Mouse (Mus musculus): ENCODE measurements around the gene Emc7. TPM values are rescaled to one million over a fixed set of nuclear protein-coding genes. Genes with fewer than 3 reads are reported as not detected.

The Emc7 gene
- polyA plus RNA-seq, 2 experiments: 11.7 to 18.3 TPM

DNA sequence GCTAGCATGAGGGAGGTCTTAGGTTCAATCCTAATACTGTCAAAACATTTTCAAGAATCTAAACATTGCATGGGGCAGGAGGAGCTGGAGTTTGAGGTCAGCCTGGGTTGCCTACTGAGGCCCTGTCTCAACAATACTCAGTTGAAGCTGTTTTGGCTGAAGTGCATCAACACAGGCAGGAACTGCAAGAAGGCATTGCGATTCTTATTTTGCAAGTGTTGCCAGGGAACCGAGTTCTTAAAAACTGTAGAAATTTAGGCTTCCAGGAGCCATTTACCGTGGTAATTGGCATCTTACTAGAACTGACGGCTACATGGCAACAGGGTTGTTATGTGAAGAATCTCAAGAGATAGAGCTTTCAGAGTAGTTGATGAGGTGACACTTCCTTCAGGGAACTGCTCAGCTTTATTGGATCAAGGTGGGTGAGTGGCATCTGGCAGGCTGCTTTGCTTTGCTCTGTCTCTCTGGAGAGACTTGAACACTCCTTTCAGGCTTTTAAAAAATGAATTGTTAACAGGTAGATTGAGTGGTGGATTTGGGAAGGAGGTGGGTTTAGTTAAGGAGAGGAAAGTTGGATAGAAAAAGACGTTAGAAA lies 52.1 kb downstream of the Emc7 start:
- Histone ChIP-seq H3K27me3 (ENCODE audit: control insufficient read depth, insufficient read depth, low read length) (no peaks in the 10 kb centered on the region), H3K4me3 (replicated peaks; ENCODE audit: low read length) (no peak overlapping the region), H3K4me1 (ENCODE audit: control insufficient read depth, insufficient read depth, low read length) (no peaks in the 10 kb centered on the region), H3K9ac (ENCODE audit: low read depth, low read length, severe bottlenecking) (no peak overlapping the region), H3K9me3 (ENCODE audit: control insufficient read depth, low read length) (no peaks in the 10 kb centered on the region), H3K27ac (replicated peaks; ENCODE audit: low read depth, low read length) (no peak overlapping the region), H3K4me2 (replicated peaks; ENCODE audit: low read depth, low read length, severe bottlenecking) (no peak overlapping the region), H3K36me3 (ENCODE audit: control insufficient read depth, insufficient read depth, low read length) (no peaks in the 10 kb centered on the region)
- ATAC-seq (ENCODE audit: low FRiP score, low read depth) (no peak), DNase-seq (ENCODE audit: low spot score) (no peak)
- TF ChIP-seq POLR2A (IDR thresholded peaks at IDR 0.05; ENCODE audit: borderline replicate concordance, extremely low read depth, insufficient read depth, insufficient read length): no peak
- WGBS: 40% methylated on average over 5 of the region's 5 CpGs

DNA sequence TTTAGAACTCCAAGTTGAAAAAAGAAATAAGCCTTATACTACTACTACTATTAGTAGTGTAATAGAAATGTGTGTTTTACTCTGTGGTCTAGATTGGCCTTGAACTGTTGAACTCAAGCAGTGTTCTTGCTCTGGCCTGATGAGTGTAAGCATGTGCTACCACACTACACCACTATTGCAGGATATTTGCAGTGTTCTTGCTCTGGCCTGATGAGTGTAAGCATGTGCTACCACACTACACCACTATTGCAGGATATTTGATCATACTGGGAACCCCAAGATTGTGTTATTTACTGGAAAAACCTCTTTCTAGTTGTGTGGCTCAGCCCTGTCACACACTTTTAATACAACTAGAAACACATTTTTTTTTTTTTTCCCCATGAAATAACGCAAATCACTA lies 52.6 kb downstream of the Emc7 start:
- DNase-seq (ENCODE audit: low spot score): no peak
- Histone ChIP-seq H3K36me3 (ENCODE audit: control insufficient read depth, insufficient read depth, low read length) (no peaks in the 10 kb centered on the region), H3K9ac (ENCODE audit: low read depth, low read length, severe bottlenecking) (no peak overlapping the region), H3K4me3 (replicated peaks; ENCODE audit: low read length) (no peak overlapping the region), H3K4me1 (ENCODE audit: control insufficient read depth, insufficient read depth, low read length) (no peaks in the 10 kb centered on the region), H3K4me2 (replicated peaks; ENCODE audit: low read depth, low read length, severe bottlenecking) (no peak overlapping the region), H3K27me3 (ENCODE audit: control insufficient read depth, insufficient read depth, low read length) (no peaks in the 10 kb centered on the region), H3K27ac (replicated peaks; ENCODE audit: low read depth, low read length) (no peak overlapping the region), H3K9me3 (ENCODE audit: control insufficient read depth, low read length) (no peaks in the 10 kb centered on the region)
- no peak for ATAC-seq (ENCODE audit: low FRiP score, low read depth)
- no peak for TF ChIP-seq POLR2A (IDR thresholded peaks at IDR 0.05; ENCODE audit: borderline replicate concordance, extremely low read depth, insufficient read depth, insufficient read length)
- WGBS: 92% methylated on average over 1 of the region's 1 CpGs

DNA sequence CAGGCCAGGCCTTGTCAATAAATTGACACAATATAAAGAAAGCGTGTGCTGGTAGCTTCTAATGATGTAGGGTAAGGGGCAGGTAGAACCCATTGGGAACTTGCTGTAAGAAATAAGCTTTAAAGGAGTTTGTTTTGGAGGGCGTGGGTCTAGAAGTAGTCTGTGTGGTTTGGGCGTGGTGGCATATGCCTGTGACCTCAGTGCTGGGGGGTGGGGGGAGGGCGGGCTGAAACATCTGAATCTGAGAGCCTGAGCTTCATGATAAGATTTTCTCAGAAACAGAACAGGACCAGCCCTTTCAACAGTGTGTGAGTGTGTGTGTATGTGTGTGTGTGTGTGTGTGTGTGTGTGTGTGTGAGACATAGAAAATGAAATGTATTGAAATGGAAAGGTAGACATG lies 55.3 kb downstream of the Emc7 start:
- Histone ChIP-seq H3K27me3 (ENCODE audit: control insufficient read depth, insufficient read depth, low read length) (no peaks in the 10 kb centered on the region), H3K36me3 (ENCODE audit: control insufficient read depth, insufficient read depth, low read length) (no peaks in the 10 kb centered on the region), H3K4me2 (replicated peaks; ENCODE audit: low read depth, low read length, severe bottlenecking) (no peak overlapping the region), H3K27ac (replicated peaks; ENCODE audit: low read depth, low read length) (no peak overlapping the region), H3K4me3 (replicated peaks; ENCODE audit: low read length) (no peak overlapping the region), H3K4me1 (ENCODE audit: control insufficient read depth, insufficient read depth, low read length) (no peaks in the 10 kb centered on the region), H3K9ac (ENCODE audit: low read depth, low read length, severe bottlenecking) (no peak overlapping the region), H3K9me3 (ENCODE audit: control insufficient read depth, low read length) (no peaks in the 10 kb centered on the region)
- TF ChIP-seq POLR2A (IDR thresholded peaks at IDR 0.05; ENCODE audit: borderline replicate concordance, extremely low read depth, insufficient read depth, insufficient read length): no peak
- WGBS: 89% methylated on average over 4 of the region's 4 CpGs
- ATAC-seq (ENCODE audit: low FRiP score, low read depth) (no peak), DNase-seq (ENCODE audit: low spot score) (no peak)

DNA sequence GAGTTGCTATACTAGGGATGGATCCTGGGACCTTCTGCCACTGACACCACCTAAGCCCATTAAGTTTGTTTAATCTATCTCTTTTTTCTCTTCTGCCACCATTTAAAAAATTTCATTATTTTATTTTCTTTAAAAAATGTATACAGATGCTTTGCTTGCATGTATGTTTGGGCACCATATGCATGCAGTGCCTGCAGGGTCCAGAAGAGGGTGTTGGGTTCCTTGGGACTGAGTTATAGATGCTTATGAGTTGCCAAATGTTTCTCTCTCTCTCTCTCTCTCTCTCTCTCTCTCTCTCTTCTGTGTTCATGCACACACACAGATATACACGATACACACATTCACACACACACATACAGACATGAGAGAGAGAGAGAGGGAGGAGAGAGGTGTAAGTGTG lies 58.2 kb downstream of the Emc7 start:
- Histone ChIP-seq H3K9me3 (ENCODE audit: control insufficient read depth, low read length) (no peaks in the 10 kb centered on the region), H3K36me3 (ENCODE audit: control insufficient read depth, insufficient read depth, low read length) (no peaks in the 10 kb centered on the region), H3K27ac (replicated peaks; ENCODE audit: low read depth, low read length) (no peak overlapping the region), H3K9ac (ENCODE audit: low read depth, low read length, severe bottlenecking) (no peak overlapping the region), H3K4me1 (ENCODE audit: control insufficient read depth, insufficient read depth, low read length) (no peaks in the 10 kb centered on the region), H3K4me2 (replicated peaks; ENCODE audit: low read depth, low read length, severe bottlenecking) (no peak overlapping the region), H3K4me3 (replicated peaks; ENCODE audit: low read length) (no peak overlapping the region), H3K27me3 (ENCODE audit: control insufficient read depth, insufficient read depth, low read length) (no peaks in the 10 kb centered on the region)
- no peak for TF ChIP-seq POLR2A (IDR thresholded peaks at IDR 0.05; ENCODE audit: borderline replicate concordance, extremely low read depth, insufficient read depth, insufficient read length)
- 96% methylated on average over 1 of the region's 1 CpGs for WGBS
- no peak for DNase-seq (ENCODE audit: low spot score)
- ATAC-seq (ENCODE audit: low FRiP score, low read depth): no peak

GRCm38 (mm10) chr2:112516728-112517127 lies 61.9 kb downstream of the Emc7 start:
- TF ChIP-seq POLR2A (IDR thresholded peaks at IDR 0.05; ENCODE audit: borderline replicate concordance, extremely low read depth, insufficient read depth, insufficient read length): no peak
- Histone ChIP-seq H3K27me3 (ENCODE audit: control insufficient read depth, insufficient read depth, low read length) (no peaks in the 10 kb centered on the region), H3K4me3 (replicated peaks; ENCODE audit: low read length) (no peak overlapping the region), H3K27ac (replicated peaks; ENCODE audit: low read depth, low read length) (no peak overlapping the region), H3K9me3 (ENCODE audit: control insufficient read depth, low read length) (no peaks in the 10 kb centered on the region), H3K9ac (ENCODE audit: low read depth, low read length, severe bottlenecking) (no peak overlapping the region), H3K4me2 (replicated peaks; ENCODE audit: low read depth, low read length, severe bottlenecking) (no peak overlapping the region), H3K4me1 (ENCODE audit: control insufficient read depth, insufficient read depth, low read length) (no peaks in the 10 kb centered on the region), H3K36me3 (ENCODE audit: control insufficient read depth, insufficient read depth, low read length) (no peaks in the 10 kb centered on the region)
- ATAC-seq (ENCODE audit: low FRiP score, low read depth) (no peak), DNase-seq (ENCODE audit: low spot score) (no peak)
- WGBS: 82% methylated on average over 3 of the region's 3 CpGs

DNA sequence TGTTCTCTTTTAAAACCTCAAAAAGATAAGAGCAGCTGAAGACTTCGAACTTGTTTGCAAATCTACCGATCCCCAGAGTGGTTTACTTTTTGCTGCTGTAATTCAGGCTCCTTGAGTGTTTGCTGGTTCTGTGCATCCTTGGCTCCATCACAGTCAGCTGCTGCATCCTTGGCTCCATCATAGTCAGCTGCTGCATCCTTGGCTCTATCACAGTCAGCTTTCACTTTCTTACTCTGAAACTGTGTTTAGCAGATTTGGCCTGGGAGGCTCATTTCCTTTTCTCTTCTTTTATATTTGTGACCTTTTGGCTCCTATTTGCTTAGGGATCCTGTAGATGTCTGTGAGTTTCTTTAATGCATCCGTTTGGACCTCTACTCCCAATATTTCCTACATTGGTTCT lies 62.4 kb downstream of the Emc7 start:
- ATAC-seq (ENCODE audit: low FRiP score, low read depth) (no peak), DNase-seq (ENCODE audit: low spot score) (no peak)
- Histone ChIP-seq H3K27ac (replicated peaks; ENCODE audit: low read depth, low read length) (no peak overlapping the region), H3K4me1 (ENCODE audit: control insufficient read depth, insufficient read depth, low read length) (no peaks in the 10 kb centered on the region), H3K4me2 (replicated peaks; ENCODE audit: low read depth, low read length, severe bottlenecking) (no peak overlapping the region), H3K9ac (ENCODE audit: low read depth, low read length, severe bottlenecking) (no peak overlapping the region), H3K4me3 (replicated peaks; ENCODE audit: low read length) (no peak overlapping the region), H3K27me3 (ENCODE audit: control insufficient read depth, insufficient read depth, low read length) (no peaks in the 10 kb centered on the region), H3K36me3 (ENCODE audit: control insufficient read depth, insufficient read depth, low read length) (no peaks in the 10 kb centered on the region), H3K9me3 (ENCODE audit: control insufficient read depth, low read length) (no peaks in the 10 kb centered on the region)
- 91% methylated on average over 3 of the region's 3 CpGs for WGBS
- no peak for TF ChIP-seq POLR2A (IDR thresholded peaks at IDR 0.05; ENCODE audit: borderline replicate concordance, extremely low read depth, insufficient read depth, insufficient read length)
